ENCODE assay signal across 8 mouse cellular contexts in genomic region chr5:18358191-18358590, GRCm38 (mm10). TPM values are rescaled to one million over a fixed set of nuclear protein-coding genes. Genes with fewer than 3 reads are reported as not detected.
DNase-seq lines count a peak whose midpoint lies in the region; ATAC-seq and TF ChIP-seq lines count a peak whose summit lies in the region.

No protein-coding gene starts in this region.

- no peak for ATAC-seq in embryonic facial prominence, embryonic 12.5 days (ENCODE audit: insufficient number of reproducible peaks, insufficient read depth, low FRiP score, low TSS enrichment)
- no peak for ATAC-seq in hindbrain, postnatal 0 days
- no peak for ATAC-seq in liver, postnatal 0 days
- no peak for ATAC-seq in erythroblast, adult 5-6 weeks (replicated peaks; ENCODE audit: low FRiP score, poor library complexity, severe bottlenecking)

- no peaks in the 10 kb centered on the region for H3K36me3 ChIP-seq in embryonic facial prominence, embryonic 12.5 days
- no peaks in the 10 kb centered on the region for H3K36me3 ChIP-seq in hindbrain, postnatal 0 days (ENCODE audit: insufficient read depth, low read length)
- H3K36me3 ChIP-seq in liver, postnatal 0 days (replicated peaks; ENCODE audit: insufficient read depth, low read length) = no peaks in the 10 kb centered on the region

- intact Hi-C loops in heart, postnatal 25 days (cut with DNase I) = no loop called here

- TF ChIP-seq CTCF in hindbrain, postnatal 0 days (IDR thresholded peaks at IDR 0.05; ENCODE audit: low read depth) = peak; percentile 69
- TF ChIP-seq CTCF in liver, postnatal 0 days (IDR thresholded peaks at IDR 0.05; ENCODE audit: low read depth) = peak; percentile 57

- H3K27me3 ChIP-seq in embryonic facial prominence, embryonic 12.5 days = no peaks in the 10 kb centered on the region; the same call in 1 of the 2 replicates
- H3K27me3 ChIP-seq in hindbrain, postnatal 0 days (ENCODE audit: insufficient read depth, low read length) = no peaks in the 10 kb centered on the region
- peaks cover 27% of the 10 kb centered on the region for H3K27me3 ChIP-seq in liver, postnatal 0 days (ENCODE audit: insufficient read depth, low read length)

- H3K9ac ChIP-seq in embryonic facial prominence, embryonic 12.5 days = no peak overlapping the region
- peak overlapping the region; percentile 88 for H3K9ac ChIP-seq in hindbrain, postnatal 0 days (replicated peaks; ENCODE audit: low read length)
- H3K9ac ChIP-seq in liver, postnatal 0 days (replicated peaks) = no peak overlapping the region

- H3K4me1 ChIP-seq in embryonic facial prominence, embryonic 12.5 days = no peaks in the 10 kb centered on the region
- no peaks in the 10 kb centered on the region for H3K4me1 ChIP-seq in hindbrain, postnatal 0 days (ENCODE audit: insufficient read depth, low read length)
- peaks cover 4% of the 10 kb centered on the region for H3K4me1 ChIP-seq in liver, postnatal 0 days (ENCODE audit: insufficient read depth)

- H3K4me3 ChIP-seq in embryonic facial prominence, embryonic 12.5 days = no peak overlapping the region
- peak overlapping the region; percentile 87 for H3K4me3 ChIP-seq in hindbrain, postnatal 0 days (ENCODE audit: low read length)
- H3K4me3 ChIP-seq in liver, postnatal 0 days (ENCODE audit: low read depth, low read length) = no peak overlapping the region

- no peaks in the 10 kb centered on the region for H3K9me3 ChIP-seq in embryonic facial prominence, embryonic 12.5 days
- no peaks in the 10 kb centered on the region for H3K9me3 ChIP-seq in hindbrain, postnatal 0 days (ENCODE audit: low read length)
- no peaks in the 10 kb centered on the region for H3K9me3 ChIP-seq in liver, postnatal 0 days (ENCODE audit: low read length)

- WGBS in embryonic facial prominence, embryonic 12.5 days = 12% methylated on average over 3 of the region's 3 CpGs
- 15% methylated on average over 3 of the region's 3 CpGs for WGBS in hindbrain, postnatal 0 days
- 15% methylated on average over 3 of the region's 3 CpGs for WGBS in liver, postnatal 0 days (ENCODE audit: insufficient replicate concordance)

- no peak overlapping the region for H3K27ac ChIP-seq in embryonic facial prominence, embryonic 12.5 days
- H3K27ac ChIP-seq in hindbrain, postnatal 0 days = no peak overlapping the region
- H3K27ac ChIP-seq in liver, postnatal 0 days (ENCODE audit: low read depth) = no peak overlapping the region

- peak; percentile 40 to 64 for DNase-seq in heart, adult 18-20 months
- DNase-seq in heart, postnatal 25 days (ENCODE audit: low spot score) = no peak
- peak; percentile 75 for DNase-seq in R1 (ENCODE audit: low read depth, low spot score)
- DNase-seq in hindbrain, postnatal 0 days (ENCODE audit: low spot score) = peak; percentile 65
- DNase-seq in liver, postnatal 0 days = peak; percentile 21
- DNase-seq in retina, embryonic 14.5 days (ENCODE audit: low spot score) = peak; percentile 75

- no peak for TF ChIP-seq EP300 in liver, postnatal 0 days (IDR thresholded peaks at IDR 0.05; ENCODE audit: low read depth)

- peak overlapping the region; percentile 96; the same call in 1 of the 2 replicates for H3K4me2 ChIP-seq in embryonic facial prominence, embryonic 12.5 days (replicated peaks)
- H3K4me2 ChIP-seq in hindbrain, postnatal 0 days (ENCODE audit: low read depth, low read length) = peak overlapping the region; percentile 89
- H3K4me2 ChIP-seq in liver, postnatal 0 days (ENCODE audit: low read depth, low read length) = no peak overlapping the region

RNA-seq across cellular contexts. Expression of gene Gnai1, which starts 2.0 kb away (rescaled TPM):
- 1 to 10 TPM; 7.0 to 8.2 TPM for total RNA-seq in heart, adult 18-20 months (2021)
- 1 to 10 TPM; 7.1 TPM for total RNA-seq in heart, postnatal 25 days (2021)
- 19.3 and 20.7 TPM in 2 replicates for polyA plus RNA-seq in embryonic facial prominence, embryonic 12.5 days (2016; fragmentation: Nextera tagmentation; extraction: Ambion mirVana)
- 51.1 and 61.2 TPM in 2 replicates for total RNA-seq in hindbrain, postnatal 0 days (2014; rRNA removed)
- polyA plus RNA-seq in hindbrain, postnatal 0 days (2015; fragmentation: Nextera tagmentation; extraction: Ambion mirVana) = 87.5 and 95.9 TPM in 2 replicates
- polyA plus RNA-seq in liver, postnatal 0 days (2015; fragmentation: Nextera tagmentation; extraction: Ambion mirVana) = 1.6 and 1.7 TPM in 2 replicates
- total RNA-seq in erythroblast, adult 5-6 weeks (2015; ENCODE audit: low replicate concordance) = not detected in 2 replicates
- 0.26 TPM in 1 of 2 replicates, not detected in the other for total RNA-seq in erythroblast, adult 5-6 weeks (2017; ENCODE audit: low replicate concordance)

Comparison
In these comparisons a context has a peak if more than half of its experiments do, and no peak if none do; other contexts are left out.
1. RNA of gene Gnai1, which starts 2.0 kb away (total RNA-seq): 51.1 to 61.2 TPM in hindbrain, postnatal 0 days, 7.0 to 8.2 TPM in heart, adult 18-20 months and 7.1 TPM in heart, postnatal 25 days; 0.26 TPM in erythroblast, adult 5-6 weeks; every median in the first group is over 4 times any median in the second.